Mouse (Mus musculus) midbrain, embryonic 10.5 days (tissue): ENCODE results near the gene C530008M17Rik. TPM values are rescaled to one million over a fixed set of nuclear protein-coding genes. Genes with fewer than 3 reads are reported as not detected.

Experiments used
- DNase-seq: peaks from one replicate; pipeline ENCODE4 v3.0.0-alpha.2; 2017; ENCODE audit warnings: low spot score
- H3K27ac ChIP-seq: fragments of 300-500 bp; sonication (generic); replicated peaks from 2 replicates; pipeline ENCODE4 v1.5.1; 2016; ENCODE audit warnings: mild to moderate bottlenecking
- H3K27me3 ChIP-seq: fragments of 300-500 bp; sonication (generic); 2 replicates; pipeline ENCODE4 v1.6.1; 2016; ENCODE audit warnings: low read depth, mild to moderate bottlenecking; ENCODE audit not compliant: poor library complexity, severe bottlenecking
- H3K36me3 ChIP-seq: fragments of 300-500 bp; sonication (generic); 2 replicates; pipeline ENCODE4 v1.6.1; 2016; ENCODE audit warnings: mild to moderate bottlenecking, moderate library complexity
- H3K4me1 ChIP-seq: fragments of 300-500 bp; sonication (generic); 2 replicates; pipeline ENCODE4 v1.6.1; 2016
- H3K4me3 ChIP-seq: fragments of 300-500 bp; sonication (generic); 2 replicates; pipeline ENCODE4 v1.5.1; 2016; ENCODE audit warnings: mild to moderate bottlenecking, moderate library complexity
- H3K9me3 ChIP-seq: fragments of 300-500 bp; sonication (generic); replicated peaks from 2 replicates; pipeline ENCODE4 v1.6.1; 2016; ENCODE audit warnings: mild to moderate bottlenecking
- WGBS: fragments of 180-500 bp; shearing (Covaris S2); methylation state at CpG from one replicate; pipeline ENCODE4 v1.1.7; 2016; 5-methylcytosine and 5-hydroxymethylcytosine counted together
- polyA plus RNA-seq: library from polyadenylated mRNA; unstranded; fragments of >200 nt; fragmentation: Nextera tagmentation; extraction: Ambion mirVana; gene quantifications from 2 replicates; pipeline ENCODE4 v1.2.1, GENCODE M21; 2016

The C530008M17Rik gene
- polyA plus RNA-seq, 1 experiment from 2014 or later: 31.5 TPM

DNA sequence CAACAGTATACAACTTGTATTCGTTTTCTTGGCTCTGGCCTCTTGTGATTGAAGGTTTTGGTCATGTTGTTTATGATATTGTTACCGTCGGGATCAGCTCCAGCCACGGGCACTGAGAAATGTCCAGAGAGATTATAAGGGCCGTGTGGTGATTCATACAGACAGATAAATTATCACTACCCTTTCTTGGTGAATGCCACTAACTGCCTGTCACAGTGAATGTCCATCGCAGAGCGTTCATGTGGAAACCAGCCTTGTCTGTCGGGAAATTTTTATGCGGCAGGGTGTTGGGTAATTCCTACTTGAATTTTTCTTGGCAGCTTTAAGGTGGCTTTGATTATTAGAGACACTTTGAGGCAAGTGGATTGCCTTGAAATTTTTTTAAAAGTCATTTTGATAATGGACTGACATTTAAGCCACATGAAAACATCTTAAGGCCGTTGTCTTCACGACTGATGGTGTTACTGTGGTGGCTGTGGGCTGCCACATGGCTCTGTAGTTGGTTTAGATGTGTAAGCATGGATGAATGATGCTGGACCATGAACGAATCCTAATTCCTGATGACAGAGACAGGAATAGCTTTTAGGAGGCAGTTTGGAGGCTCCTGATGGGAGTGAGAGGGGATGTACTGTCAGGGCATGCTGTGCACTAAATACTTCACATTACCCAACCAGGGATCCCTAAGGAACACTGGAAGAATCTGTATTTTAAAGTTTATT is 35.6 kb downstream of the C530008M17Rik start:
- no peaks in the 10 kb centered on the region for H3K27me3 ChIP-seq
- no peak overlapping the region for H3K27ac ChIP-seq
- WGBS: 85% methylated on average over 12 of the region's 12 CpGs
- DNase-seq: no peak
- H3K36me3 ChIP-seq: peaks cover 30% of the 10 kb centered on the region
- H3K4me1 ChIP-seq: no peaks in the 10 kb centered on the region
- H3K9me3 ChIP-seq: peaks cover 15% of the 10 kb centered on the region
- H3K4me3 ChIP-seq: no peak overlapping the region

- peaks cover 46% of the 10 kb centered on the region for H3K4me1 ChIP-seq
- no peaks in the 10 kb centered on the region for H3K27me3 ChIP-seq
- peaks cover 12% of the 10 kb centered on the region for H3K36me3 ChIP-seq
- WGBS: 74% methylated on average over 7 of the region's 7 CpGs
- peaks cover 15% of the 10 kb centered on the region for H3K9me3 ChIP-seq
- no peak overlapping the region for H3K27ac ChIP-seq
- no peak for DNase-seq
- H3K4me3 ChIP-seq: no peak overlapping the region
Measured at GRCm38 (mm10) chr5:76697536-76697935, 41.2 kb downstream of the C530008M17Rik start.

DNA sequence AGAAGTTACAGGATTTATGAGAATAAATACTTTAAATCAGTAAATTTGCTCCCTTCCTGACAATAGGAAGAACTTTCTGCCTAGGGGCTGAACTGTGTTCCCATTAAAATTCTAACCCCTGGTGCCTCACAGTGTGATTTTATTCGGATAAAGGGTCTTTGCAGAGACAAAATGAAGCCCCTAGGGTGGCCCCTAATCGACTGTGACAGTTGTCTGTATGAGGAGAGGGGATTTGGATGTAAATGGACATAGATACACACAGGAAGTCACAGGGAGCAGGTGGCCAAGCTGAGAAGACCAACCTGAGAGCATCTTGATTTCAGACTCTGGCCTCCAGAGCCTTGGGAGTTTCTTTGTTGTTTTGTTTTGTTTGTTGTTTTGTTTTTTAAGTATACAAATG is 41.9 kb downstream of the C530008M17Rik start:
- H3K9me3 ChIP-seq: peaks cover 15% of the 10 kb centered on the region
- no peaks in the 10 kb centered on the region for H3K27me3 ChIP-seq
- peaks cover 12% of the 10 kb centered on the region for H3K36me3 ChIP-seq
- peaks cover 53% of the 10 kb centered on the region for H3K4me1 ChIP-seq
- no peak overlapping the region for H3K27ac ChIP-seq
- DNase-seq: no peak
- 23% methylated on average over 2 of the region's 2 CpGs for WGBS
- no peak overlapping the region for H3K4me3 ChIP-seq

DNA sequence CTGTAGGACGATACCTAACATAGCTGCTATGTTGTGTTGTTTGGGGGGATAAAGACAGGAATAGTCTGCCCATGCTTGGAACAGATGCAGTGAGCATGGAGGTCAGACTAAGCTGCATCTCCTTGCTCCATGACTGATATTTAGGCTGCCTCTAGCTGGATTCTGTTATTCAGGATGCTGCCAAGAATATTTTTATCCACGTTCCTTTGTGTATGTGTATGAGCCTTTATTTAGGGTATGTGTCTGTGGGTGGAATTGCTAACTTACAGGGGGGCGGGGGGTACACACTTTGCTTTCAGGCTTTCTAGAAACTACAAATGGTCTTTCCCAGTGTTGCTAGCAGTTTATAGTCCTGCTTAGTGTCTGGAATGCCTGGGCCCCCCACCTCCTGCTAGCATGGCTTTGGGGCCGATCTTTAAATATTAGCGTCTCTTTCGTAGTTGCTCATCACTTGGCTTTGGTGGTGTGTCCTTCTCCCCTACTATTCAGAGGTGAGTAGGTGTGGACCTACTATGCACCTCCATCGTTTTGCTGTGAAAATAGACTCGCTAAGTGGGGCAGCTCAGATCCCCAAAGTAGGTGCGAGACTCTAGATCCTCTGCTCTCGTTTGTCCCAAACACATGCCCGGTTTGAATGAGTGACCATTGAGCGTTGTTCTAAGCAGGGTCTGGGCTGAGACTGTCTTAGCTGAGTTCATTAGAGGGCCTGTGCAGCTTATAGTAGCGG is 45.0 kb downstream of the C530008M17Rik start:
- DNase-seq: no peak
- no peak overlapping the region for H3K4me3 ChIP-seq
- no peak overlapping the region; the same call in 1 of the 2 replicates for H3K27ac ChIP-seq
- no peaks in the 10 kb centered on the region for H3K27me3 ChIP-seq
- WGBS: 82% methylated on average over 13 of the region's 13 CpGs
- H3K9me3 ChIP-seq: no peaks in the 10 kb centered on the region
- peaks cover 53% of the 10 kb centered on the region for H3K4me1 ChIP-seq
- peaks cover 9% of the 10 kb centered on the region for H3K36me3 ChIP-seq

DNA sequence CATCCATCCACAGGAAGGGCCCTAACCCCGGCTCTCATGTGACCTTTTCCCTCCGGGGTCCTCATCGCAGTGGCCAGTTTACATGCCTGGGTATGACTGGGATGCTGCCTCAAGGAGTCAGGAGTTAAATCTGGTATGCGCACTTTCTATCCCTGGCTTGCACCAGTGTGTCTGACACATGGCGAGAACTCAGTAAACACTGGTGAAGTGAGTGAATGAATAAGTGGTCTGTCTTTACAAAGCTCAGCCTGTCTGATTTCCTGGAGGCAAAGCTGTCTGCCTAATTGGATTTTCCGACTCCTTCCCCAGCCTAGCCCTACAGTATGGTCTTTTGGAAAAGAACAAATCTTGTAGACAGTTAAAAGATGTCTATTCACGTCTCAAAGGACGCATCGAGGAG is 45.8 kb downstream of the C530008M17Rik start:
- DNase-seq: no peak
- Histone ChIP-seq H3K36me3 (peaks cover 11% of the 10 kb centered on the region), H3K9me3 (no peaks in the 10 kb centered on the region), H3K27me3 (no peaks in the 10 kb centered on the region), H3K27ac (no peak overlapping the region; the same call in 1 of the 2 replicates), H3K4me1 (peaks cover 52% of the 10 kb centered on the region), H3K4me3 (peak overlapping the region; percentile 19; the same call in 1 of the 2 replicates)
- 46% methylated on average over 9 of the region's 9 CpGs for WGBS

- Histone ChIP-seq H3K4me3 (peak overlapping the region; percentile 19; the same call in 1 of the 2 replicates), H3K4me1 (peaks cover 47% of the 10 kb centered on the region), H3K9me3 (no peaks in the 10 kb centered on the region), H3K27ac (no peak overlapping the region), H3K36me3 (peaks cover 11% of the 10 kb centered on the region), H3K27me3 (no peaks in the 10 kb centered on the region)
- 16% methylated on average over 12 of the region's 12 CpGs for WGBS
- DNase-seq: no peak
Measured at GRCm38 (mm10) chr5:76702646-76703045, 46.3 kb downstream of the C530008M17Rik start.

- H3K4me1 ChIP-seq: peaks cover 27% of the 10 kb centered on the region
- H3K27ac ChIP-seq: no peak overlapping the region
- peaks cover 20% of the 10 kb centered on the region for H3K36me3 ChIP-seq
- H3K4me3 ChIP-seq: no peak overlapping the region
- no peak for DNase-seq
- H3K27me3 ChIP-seq: no peaks in the 10 kb centered on the region
- no peaks in the 10 kb centered on the region for H3K9me3 ChIP-seq
- 92% methylated on average over 11 of the region's 11 CpGs for WGBS
Measured at GRCm38 (mm10) chr5:76705307-76706173, 49.2 kb downstream of the C530008M17Rik start.

GRCm38 (mm10) chr5:76707072-76707471 is 50.8 kb downstream of the C530008M17Rik start:
- no peak for DNase-seq
- H3K4me3 ChIP-seq: no peak overlapping the region
- no peak overlapping the region for H3K27ac ChIP-seq
- H3K36me3 ChIP-seq: peaks cover 26% of the 10 kb centered on the region
- 93% methylated on average over 3 of the region's 3 CpGs for WGBS
- no peaks in the 10 kb centered on the region for H3K27me3 ChIP-seq
- H3K4me1 ChIP-seq: peaks cover 12% of the 10 kb centered on the region
- H3K9me3 ChIP-seq: no peaks in the 10 kb centered on the region

- Histone ChIP-seq H3K4me1 (peaks cover 2% of the 10 kb centered on the region; the same call in 1 of the 2 replicates), H3K4me3 (no peak overlapping the region), H3K36me3 (peaks cover 26% of the 10 kb centered on the region), H3K9me3 (no peaks in the 10 kb centered on the region), H3K27me3 (no peaks in the 10 kb centered on the region), H3K27ac (no peak overlapping the region)
- WGBS: 88% methylated on average over 15 of the region's 15 CpGs
- no peak for DNase-seq
Measured at GRCm38 (mm10) chr5:76708004-76708403, 51.7 kb downstream of the C530008M17Rik start.

- Histone ChIP-seq H3K27ac (no peak overlapping the region), H3K9me3 (no peaks in the 10 kb centered on the region), H3K4me3 (no peak overlapping the region), H3K36me3 (peaks cover 15% of the 10 kb centered on the region), H3K27me3 (no peaks in the 10 kb centered on the region), H3K4me1 (no peaks in the 10 kb centered on the region)
- DNase-seq: no peak
- 94% methylated on average over 7 of the region's 7 CpGs for whole genome bisulfite sequencing
Measured at GRCm38 (mm10) chr5:76713743-76714142, 57.4 kb downstream of the C530008M17Rik start.

- Histone ChIP-seq H3K27ac (no peak overlapping the region), H3K9me3 (peaks cover 19% of the 10 kb centered on the region), H3K27me3 (no peaks in the 10 kb centered on the region), H3K4me1 (no peaks in the 10 kb centered on the region), H3K4me3 (no peak overlapping the region), H3K36me3 (peaks cover 47% of the 10 kb centered on the region)
- 91% methylated on average over 3 of the region's 3 CpGs for WGBS
- DNase-seq: no peak
Measured at GRCm38 (mm10) chr5:76719954-76720353, 63.6 kb downstream of the C530008M17Rik start.

DNA sequence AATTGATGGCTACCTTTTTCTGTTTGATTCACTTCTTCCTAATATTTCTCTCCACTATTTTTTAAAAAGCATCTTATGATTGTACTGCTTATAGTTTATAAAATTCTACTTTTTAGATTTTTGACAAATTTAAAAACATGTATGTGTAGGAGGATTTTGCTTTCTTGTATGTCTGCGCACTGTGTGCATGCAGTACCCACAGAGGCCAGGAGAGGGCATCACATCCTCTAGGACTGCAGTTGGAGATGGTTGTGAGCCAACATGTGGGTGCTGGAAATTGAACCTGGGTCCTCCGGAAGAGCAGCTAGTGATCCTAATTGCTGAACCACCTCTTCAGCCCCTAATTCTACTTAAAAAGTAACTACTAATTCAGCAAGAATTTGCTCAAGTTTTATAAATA is 68.6 kb downstream of the C530008M17Rik start:
- Histone ChIP-seq H3K4me1 (no peaks in the 10 kb centered on the region), H3K9me3 (peaks cover 22% of the 10 kb centered on the region)
- 96% methylated on average over 2 of the region's 2 CpGs for WGBS

More for the DNA sequence above, 68.6 kb downstream of the C530008M17Rik start:
- H3K36me3 ChIP-seq: peaks cover 74% of the 10 kb centered on the region
- no peak overlapping the region for H3K27ac ChIP-seq
- no peak for DNase-seq
- no peaks in the 10 kb centered on the region for H3K27me3 ChIP-seq
- no peak overlapping the region for H3K4me3 ChIP-seq
